Mouse (Mus musculus): ENCODE measurements around the gene Crym. TPM values are rescaled to one million over a fixed set of nuclear protein-coding genes. Genes with fewer than 3 reads are reported as not detected.
A peak's percentile ranks its signal among the peaks of the same experiment; 100 is the strongest.

The Crym gene
- polyA plus RNA-seq, 1 experiment from 2014 or later, result 1.4 TPM

GRCm38 (mm10) chr7:120142743-120143142 lies 59.2 kb downstream of the Crym start:
- Histone ChIP-seq H3K4me1 (ENCODE audit: control insufficient read depth, insufficient read depth, low read length) (no peaks in the 10 kb centered on the region), H3K4me3 (ENCODE audit: low read length) (no peak overlapping the region), H3K27me3 (replicated peaks; ENCODE audit: control insufficient read depth, insufficient read depth, low read length) (no peaks in the 10 kb centered on the region), H3K9me3 (ENCODE audit: control insufficient read depth, low read length) (no peaks in the 10 kb centered on the region), H3K27ac (ENCODE audit: low read length) (no peak overlapping the region), H3K9ac (ENCODE audit: low read depth, low read length) (no peak overlapping the region), H3K4me2 (ENCODE audit: low read depth, low read length) (no peak overlapping the region), H3K36me3 (ENCODE audit: control insufficient read depth, insufficient read depth, low read length) (no peaks in the 10 kb centered on the region)
- 86% methylated on average over 1 of the region's 1 CpGs for WGBS
- peak; percentile 44; the same call in 1 of the 2 replicates for ATAC-seq

Other genes starting within 250 kb of the Crym start
- not detected in 2 replicates for gene Dnah3, start 106.8 kb downstream of the Crym start, polyA plus RNA-seq (2015; fragmentation: Nextera tagmentation; extraction: Ambion mirVana)
- 25.3 and 28.1 TPM in 2 replicates for gene Tmem159, start 99.8 kb downstream of the Crym start, polyA plus RNA-seq (2015; fragmentation: Nextera tagmentation; extraction: Ambion mirVana)
- gene Zp2, start 56.8 kb downstream of the Crym start, polyA plus RNA-seq (2015; fragmentation: Nextera tagmentation; extraction: Ambion mirVana), result not detected in 2 replicates
- 15.7 and 15.9 TPM in 2 replicates for gene Anks4b, start 28.3 kb downstream of the Crym start, polyA plus RNA-seq (2015; fragmentation: Nextera tagmentation; extraction: Ambion mirVana)
- gene Abca14, start 1.9 kb upstream of the Crym start, polyA plus RNA-seq (2015; fragmentation: Nextera tagmentation; extraction: Ambion mirVana), result 0.02 and 0.24 TPM in 2 replicates
- not detected in 2 replicates for gene Abca15, start 126.6 kb upstream of the Crym start, polyA plus RNA-seq (2015; fragmentation: Nextera tagmentation; extraction: Ambion mirVana)
- gene Abca16, start 207.5 kb upstream of the Crym start, polyA plus RNA-seq (2015; fragmentation: Nextera tagmentation; extraction: Ambion mirVana), result not detected in 2 replicates

Measured in intestine, embryonic 16.5 days (tissue).